In genomic region chr2:181273829-181274228, GRCm38 (mm10) we compare ENCODE assay signal across 30 mouse cellular contexts. TPM values are rescaled to one million over a fixed set of nuclear protein-coding genes. Genes with fewer than 3 reads are reported as not detected.
"Had no signal": no experiment of that assay in that cellular context is flagged by ENCODE, and none has a peak within 500 bp of the region (broad histone marks: within the 10 kb centered on the region; RNA-seq: fewer than 3 reads in every experiment).

No protein-coding gene starts in this region.

- H3K27me3 ChIP-seq: kidney, embryonic 15.5 days; limb, embryonic 13.5 days; liver, embryonic 15.5 days; megakaryocyte, embryonic 14.5 days; midbrain, embryonic 13.5 days had no signal

- DNase-seq: kidney, adult 11 months; kidney, adult 8-10 months; kidney, postnatal 10 days; kidney, postnatal 36 days; liver; lung, adult 2 months; lung, postnatal 14 days; lung, postnatal 4 days; right cerebral cortex, adult 18-20 months; right cerebral cortex, postnatal 14 days; right cerebral cortex, postnatal 4 days; thymus, adult 2 months; thymus, postnatal 14 days; thymus, postnatal 4 days had no signal

- H3K4me2 ChIP-seq: kidney, embryonic 15.5 days; limb, embryonic 13.5 days; liver, embryonic 15.5 days; midbrain, embryonic 13.5 days had no signal

- H3K9ac ChIP-seq: kidney, embryonic 15.5 days; limb, embryonic 13.5 days; liver, embryonic 15.5 days; midbrain, embryonic 13.5 days had no signal

- H3K4me1 ChIP-seq: kidney, embryonic 15.5 days; limb, embryonic 10.5 days; limb, embryonic 13.5 days; midbrain, embryonic 10.5 days; midbrain, embryonic 13.5 days had no signal

- H3K27ac ChIP-seq: kidney, embryonic 15.5 days; limb, embryonic 10.5 days; limb, embryonic 13.5 days; liver, embryonic 15.5 days; midbrain, embryonic 10.5 days; midbrain, embryonic 13.5 days; stomach, postnatal 0 days had no signal

- ATAC-seq: inflammation-experienced regulatory T-cells, adult 6 months; midbrain, embryonic 13.5 days; midbrain, embryonic 16.5 days had no signal

- H3K9me3 ChIP-seq: kidney, embryonic 15.5 days; limb, embryonic 10.5 days; limb, embryonic 13.5 days; liver, embryonic 15.5 days; megakaryocyte, embryonic 14.5 days; midbrain, embryonic 10.5 days; midbrain, embryonic 13.5 days had no signal

- H3K4me3 ChIP-seq: kidney, embryonic 15.5 days; limb, embryonic 10.5 days; limb, embryonic 13.5 days; liver, embryonic 15.5 days; megakaryocyte, embryonic 14.5 days; midbrain, embryonic 10.5 days; midbrain, embryonic 13.5 days had no signal

RNA-seq across cellular contexts. Expression of gene Stmn3, which starts 40.5 kb away (rescaled TPM):
- polyA plus RNA-seq: inflammation-experienced regulatory T-cells, adult 6 months had no signal

RNA-seq across cellular contexts. Expression of gene Fndc11, which starts 54.0 kb away (rescaled TPM):
- total RNA-seq: layer of hippocampus, adult 8-10 months; layer of hippocampus, postnatal 10 days; left cerebral cortex, adult 8-10 months; left cerebral cortex, postnatal 14 days had no signal
- polyA plus RNA-seq: neural tube, embryonic 11.5 days; neural tube, embryonic 14.5 days had no signal
